Mouse (Mus musculus): Measurements from ENCODE around the gene R3hdm2.

DNA sequence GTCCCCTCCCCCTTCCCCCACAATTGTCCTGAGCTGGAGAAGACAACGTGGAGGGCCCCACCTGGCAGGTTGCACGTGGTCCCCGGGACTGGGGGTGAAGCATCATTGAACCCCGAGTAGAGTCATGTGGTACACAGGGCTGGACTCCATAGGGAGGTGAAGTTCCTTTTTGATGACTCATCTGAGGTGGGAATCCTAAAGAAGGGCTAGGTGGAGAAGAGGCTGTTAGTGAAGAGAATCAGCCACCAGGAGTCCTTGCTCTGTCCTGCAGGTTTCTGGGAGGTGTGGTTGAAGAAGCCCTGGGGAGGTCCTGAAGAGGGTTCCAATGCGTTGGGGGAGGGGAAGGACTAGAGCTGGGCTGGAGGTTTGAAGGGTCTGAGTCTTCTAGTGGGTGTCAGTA lies 43.2 kb upstream of the R3hdm2 start:
- TF ChIP-seq POLR2A (IDR thresholded peaks at IDR 0.05; ENCODE audit: borderline replicate concordance, extremely low read depth, insufficient read depth, insufficient read length, poor library complexity, severe bottlenecking): no peak
- TF ChIP-seq CTCF (IDR thresholded peaks at IDR 0.05; ENCODE audit: borderline replicate concordance, extremely low read depth, insufficient read depth, insufficient read length): no peak

All from brain, embryonic 14.5 days (tissue).